Mouse (Mus musculus) naive thymus-derived CD4-positive, alpha-beta T cell, adult 5 months (primary cell): ENCODE measurements around the gene Fance. TPM values are rescaled to one million over a fixed set of nuclear protein-coding genes. Genes with fewer than 3 reads are reported as not detected.

Experiments
- polyA plus RNA-seq: library from polyadenylated mRNA; unstranded; fragments of 100-300 nt; shearing (Covaris generic); gene quantifications from one replicate; pipeline ENCODE4 v1.2.1, GENCODE M21; 2017

Fance gene
- polyA plus RNA-seq: 27.7 TPM

DNA sequence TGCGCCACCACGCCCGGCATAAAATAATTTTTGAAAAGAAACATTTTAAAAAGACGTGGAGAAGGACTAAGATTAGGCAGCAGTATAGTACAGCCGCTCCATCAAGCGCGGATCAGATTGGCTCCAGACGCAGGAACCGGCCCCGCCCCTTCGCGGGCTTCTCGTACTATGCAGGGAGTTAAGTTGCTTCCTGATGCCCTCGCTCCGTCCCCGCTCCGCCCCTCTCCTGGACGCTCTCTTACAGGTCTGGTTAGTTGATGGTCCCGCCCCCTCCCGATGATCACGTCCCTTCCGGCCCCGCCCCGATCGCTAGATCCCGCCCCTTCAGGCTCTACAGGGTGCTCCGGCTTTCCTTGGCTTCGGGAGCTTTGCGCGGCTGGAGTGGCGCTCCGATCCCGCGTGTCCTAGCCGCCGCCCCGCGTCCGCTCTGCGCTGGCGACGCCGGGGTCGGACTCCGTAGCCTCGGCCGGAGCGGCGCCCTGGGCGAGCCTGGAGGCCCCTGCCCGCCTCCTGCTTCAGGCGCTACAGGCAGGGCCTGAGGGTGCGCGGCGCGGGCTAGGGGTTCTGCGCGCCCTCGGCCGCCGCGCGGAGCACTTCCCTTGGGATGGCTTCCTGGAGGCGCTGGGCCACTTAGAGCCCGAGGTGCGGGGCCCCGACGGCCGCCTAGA is at the start of gene Fance:
Gene Fance (plus strand): TSS at position 308 of the 668 bp plus-strand sequence.

DNA sequence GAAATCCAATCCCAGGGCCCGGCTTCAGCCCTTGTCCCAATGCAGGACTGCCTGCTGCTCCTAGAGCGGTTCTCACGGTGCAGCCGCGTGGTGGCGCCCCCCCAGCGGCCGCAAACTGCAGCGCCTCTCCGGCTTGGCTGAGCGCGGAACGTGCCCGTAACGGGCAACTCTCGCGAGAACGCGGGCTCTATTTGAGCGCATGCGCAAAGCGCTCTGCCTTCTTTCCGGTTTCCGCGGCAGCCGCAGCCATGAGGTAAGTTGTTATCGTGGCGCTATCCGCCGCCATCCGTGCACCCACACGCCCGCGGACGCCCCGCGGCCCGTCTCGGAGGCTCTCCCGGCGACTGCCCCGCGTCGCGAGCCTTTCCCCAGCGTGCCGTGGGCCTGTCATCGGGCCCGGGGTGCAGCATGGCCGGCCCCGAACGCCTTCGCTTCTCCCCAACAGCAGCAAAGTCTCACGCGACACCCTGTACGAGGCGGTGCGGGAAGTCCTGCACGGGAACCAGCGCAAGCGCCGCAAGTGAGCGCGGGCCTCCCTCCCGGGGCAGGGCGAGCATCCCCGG is 15.1 kb downstream of the Fance start, which contains the start of gene Rpl10a:
Gene Rpl10a (plus strand): TSS at position 106 of the 563 bp plus-strand sequence.

DNA sequence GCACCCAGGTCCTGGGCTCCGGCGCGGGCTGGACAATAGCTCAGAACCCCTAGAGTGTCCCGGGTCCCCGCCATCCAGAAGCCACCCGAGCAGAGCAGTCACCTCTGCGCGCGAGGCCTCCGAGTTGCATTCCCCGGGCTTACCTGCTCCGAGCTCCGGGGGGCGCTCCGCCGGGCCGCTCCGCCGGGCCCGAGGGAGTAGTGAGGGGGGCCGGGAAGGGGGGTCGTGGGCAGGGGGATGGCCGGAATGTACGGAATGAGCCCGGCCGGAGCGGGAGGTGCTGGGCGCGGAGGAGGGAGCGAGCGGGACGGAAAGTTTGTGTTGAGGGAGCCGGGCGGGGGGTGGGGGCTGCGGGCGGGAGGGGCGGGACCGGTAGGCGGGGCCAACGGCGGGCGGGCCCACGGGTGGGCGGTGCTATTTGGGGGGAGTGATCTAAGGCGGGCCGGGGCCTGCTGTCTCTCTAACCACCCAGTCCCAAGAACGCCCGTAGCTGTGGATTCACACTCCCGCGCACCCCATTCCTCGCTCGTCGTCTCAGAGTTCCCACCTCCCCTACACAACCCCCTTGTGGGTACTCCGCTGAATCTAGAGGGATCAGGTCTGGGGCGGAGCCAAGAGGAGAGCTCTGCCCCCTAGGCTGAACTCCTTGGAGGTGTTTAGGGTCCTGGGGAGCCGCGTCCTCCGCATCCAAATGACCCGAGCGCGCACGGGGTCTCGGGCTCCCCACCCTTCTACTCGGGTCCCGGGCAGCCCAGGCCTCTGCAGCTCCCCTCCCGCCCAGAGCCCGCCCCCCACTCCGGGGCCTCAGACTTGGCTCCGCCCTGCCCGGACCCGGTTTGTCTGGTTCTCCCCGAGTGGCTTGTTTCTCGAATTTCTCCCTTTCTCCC is 37.4 kb downstream of the Fance start, which contains the start of gene Tead3:
Gene Tead3 (minus strand): TSS at position 352 of the 887 bp plus-strand sequence.

DNA sequence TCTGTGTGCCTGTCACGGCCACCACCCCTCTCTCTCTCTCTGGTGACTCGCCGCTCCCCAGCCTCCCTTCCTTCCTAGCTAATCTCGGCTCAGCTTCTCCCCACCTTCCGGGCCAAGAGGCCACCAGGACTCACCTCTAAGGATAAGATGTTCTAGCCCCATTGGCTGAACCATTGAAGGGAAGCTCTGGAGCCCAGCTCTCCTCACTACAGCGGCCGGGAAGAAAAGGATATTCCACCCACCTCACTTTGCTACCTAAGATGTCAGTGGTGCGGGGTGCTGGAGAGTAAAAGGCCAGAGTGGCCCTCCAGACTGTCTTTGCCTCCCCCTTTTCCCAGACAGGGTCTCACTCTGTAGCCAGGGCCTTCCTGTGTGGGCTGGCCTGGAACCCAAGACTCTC is 51.8 kb downstream of the Fance start, which contains the start of gene Tulp1:
Gene Tulp1 (minus strand): TSS at position 101 of the 400 bp plus-strand sequence.

Other genes starting within 250 kb of the Fance start
- gene Tcp11, start 232.9 kb upstream of the Fance start, polyA plus RNA-seq: 0.80 TPM
- not detected for gene Scube3, start 171.4 kb upstream of the Fance start, polyA plus RNA-seq
- gene Zfp523, start 136.4 kb upstream of the Fance start, polyA plus RNA-seq: 10.0 TPM
- gene Def6, start 105.7 kb upstream of the Fance start, polyA plus RNA-seq: 191 TPM
- gene Ppard, start 80.8 kb upstream of the Fance start, polyA plus RNA-seq: 9.7 TPM
- 503 TPM for gene Rpl10a, start 15.0 kb downstream of the Fance start, polyA plus RNA-seq
- not detected for gene Tead3, start 37.3 kb downstream of the Fance start, polyA plus RNA-seq
- not detected for gene Tulp1, start 51.7 kb downstream of the Fance start, polyA plus RNA-seq
- gene Fkbp5, start 204.0 kb downstream of the Fance start, polyA plus RNA-seq: 53.3 TPM
- not detected for gene Armc12, start 217.3 kb downstream of the Fance start, polyA plus RNA-seq
- not detected for gene Clpsl2, start 235.9 kb downstream of the Fance start, polyA plus RNA-seq
- gene Clps, start 247.2 kb downstream of the Fance start, polyA plus RNA-seq: not detected